8 mouse cellular contexts compared by ENCODE assay signal in the genomic region with DNA sequence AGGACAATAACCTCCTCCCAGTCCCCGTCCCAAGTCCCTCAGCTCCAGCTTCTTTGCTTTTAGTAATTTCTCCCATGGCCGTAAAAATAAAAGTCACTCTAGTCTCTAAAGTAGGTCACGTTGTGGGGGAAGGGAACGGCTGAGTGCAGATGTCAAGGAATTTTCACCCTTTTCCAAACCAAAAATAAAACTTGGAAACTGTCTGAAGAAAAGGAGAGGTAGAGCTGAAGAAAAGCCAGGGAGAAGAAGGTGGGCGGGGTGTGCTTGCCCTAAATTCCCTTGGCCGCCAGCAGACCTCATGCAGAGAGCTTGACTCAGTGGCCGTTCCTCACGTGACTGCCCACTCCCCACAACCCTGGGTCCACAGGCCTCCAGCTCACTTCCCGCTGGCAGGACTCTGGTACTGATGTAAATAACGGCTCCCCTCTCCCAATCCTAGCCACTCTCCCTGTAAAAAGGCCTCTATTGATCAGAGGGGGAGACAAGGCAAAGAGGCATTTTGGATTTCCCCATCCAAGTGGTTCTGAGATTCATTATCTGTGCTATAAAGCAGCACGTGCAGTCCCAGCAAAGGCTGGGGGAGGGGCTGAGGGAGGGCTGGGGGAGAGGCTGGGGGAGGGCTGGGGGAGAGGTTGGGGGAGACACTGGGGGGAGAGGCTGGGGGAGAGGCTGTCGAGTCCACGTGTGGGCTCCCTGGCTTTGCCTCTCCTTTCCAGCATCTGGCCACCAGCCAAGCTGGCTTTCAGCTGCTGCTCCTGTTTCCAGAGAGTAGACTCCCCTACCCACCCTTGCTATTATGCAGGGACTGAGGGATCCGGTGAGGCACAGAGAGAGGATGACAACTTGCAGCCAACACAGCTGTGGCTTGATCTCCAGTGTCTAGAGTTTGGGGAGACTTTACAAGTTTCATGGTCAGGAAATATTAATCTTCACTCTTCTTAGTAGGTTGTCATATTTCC. TPM values are rescaled to one million over a fixed set of nuclear protein-coding genes. Genes with fewer than 3 reads are reported as not detected.
DNase-seq lines count a peak whose midpoint lies in the region; ATAC-seq and TF ChIP-seq lines count a peak whose summit lies in the region.

No protein-coding gene starts in this region.

- H3K4me1 ChIP-seq in liver, postnatal 0 days (ENCODE audit: insufficient read depth): peaks cover 55% of the 10 kb centered on the region
- peaks cover 56% of the 10 kb centered on the region for H3K4me1 ChIP-seq in liver, embryonic 12.5 days
- H3K4me1 ChIP-seq in embryonic facial prominence, embryonic 10.5 days: peaks cover 55% of the 10 kb centered on the region
- H3K4me1 ChIP-seq in heart, embryonic 13.5 days: peaks cover 87% of the 10 kb centered on the region
- H3K4me1 ChIP-seq in midbrain, embryonic 14.5 days (ENCODE audit: control insufficient read depth, insufficient read depth, low read length): peaks cover 33% of the 10 kb centered on the region
- H3K4me1 ChIP-seq in testis, adult 2 months (ENCODE audit: control insufficient read depth, insufficient read depth, low read length): peaks cover 10% of the 10 kb centered on the region

- no peak for TF ChIP-seq CTCF in liver, postnatal 0 days (IDR thresholded peaks at IDR 0.05; ENCODE audit: low read depth)
- no peak for TF ChIP-seq CTCF in testis, adult 2 months (IDR thresholded peaks at IDR 0.05; ENCODE audit: control insufficient read depth, insufficient read depth, insufficient replicate concordance, low read depth, low read length)

- H3K9ac ChIP-seq in liver, postnatal 0 days (replicated peaks): no peak overlapping the region
- no peak overlapping the region for H3K9ac ChIP-seq in liver, embryonic 12.5 days
- peak overlapping the region; percentile 72 for H3K9ac ChIP-seq in heart, embryonic 13.5 days
- H3K9ac ChIP-seq in midbrain, embryonic 14.5 days (replicated peaks; ENCODE audit: low read length): no peak overlapping the region

- WGBS in liver, postnatal 0 days (ENCODE audit: insufficient replicate concordance): 45% methylated on average over 14 of the region's 14 CpGs
- 47% methylated on average over 12 of the region's 14 CpGs for whole genome bisulfite sequencing in liver, embryonic 12.5 days (ENCODE audit: insufficient replicate concordance)
- 27% methylated on average over 14 of the region's 14 CpGs for WGBS in embryonic facial prominence, embryonic 10.5 days
- 24% methylated on average over 13 of the region's 14 CpGs for WGBS in heart, embryonic 13.5 days
- WGBS in midbrain, embryonic 14.5 days: 18% methylated on average over 14 of the region's 14 CpGs

- DNase-seq in liver, postnatal 0 days: peak; percentile 34
- DNase-seq in embryonic facial prominence, embryonic 10.5 days (ENCODE audit: low spot score): peak; percentile 52
- DNase-seq in kidney, postnatal 25 days: peak; percentile 75 to 78
- DNase-seq in midbrain, embryonic 14.5 days: peak; percentile 86
- DNase-seq in T-cell, adult 2 months (ENCODE audit: low spot score): no peak

- H3K27me3 ChIP-seq in liver, postnatal 0 days (ENCODE audit: insufficient read depth, low read length): no peaks in the 10 kb centered on the region
- peaks cover 8% of the 10 kb centered on the region for H3K27me3 ChIP-seq in liver, embryonic 12.5 days (replicated peaks)
- H3K27me3 ChIP-seq in embryonic facial prominence, embryonic 10.5 days (replicated peaks; ENCODE audit: low read depth, poor library complexity, severe bottlenecking): peaks cover 13% of the 10 kb centered on the region
- H3K27me3 ChIP-seq in heart, embryonic 13.5 days (replicated peaks): no peaks in the 10 kb centered on the region
- no peaks in the 10 kb centered on the region for H3K27me3 ChIP-seq in midbrain, embryonic 14.5 days (ENCODE audit: control insufficient read depth, insufficient read depth, low read length)
- H3K27me3 ChIP-seq in testis, adult 2 months (ENCODE audit: control insufficient read depth, insufficient read depth, low read length): no peaks in the 10 kb centered on the region

- H3K27ac ChIP-seq in liver, postnatal 0 days (ENCODE audit: low read depth): peak overlapping the region; percentile 17
- no peak overlapping the region for H3K27ac ChIP-seq in liver, embryonic 12.5 days
- peak overlapping the region; percentile 75 for H3K27ac ChIP-seq in embryonic facial prominence, embryonic 10.5 days (replicated peaks)
- peak overlapping the region; percentile 95 for H3K27ac ChIP-seq in heart, embryonic 13.5 days (replicated peaks)
- H3K27ac ChIP-seq in midbrain, embryonic 14.5 days (replicated peaks; ENCODE audit: low read depth, low read length): peak overlapping the region; percentile 43
- peak overlapping the region; percentile 25; the same call in 1 of the 2 replicates for H3K27ac ChIP-seq in testis, adult 2 months (ENCODE audit: control insufficient read depth, insufficient read depth, low read depth, low read length)

- no peak overlapping the region for H3K4me3 ChIP-seq in liver, postnatal 0 days (ENCODE audit: low read depth, low read length)
- H3K4me3 ChIP-seq in liver, embryonic 12.5 days: no peak overlapping the region
- H3K4me3 ChIP-seq in embryonic facial prominence, embryonic 10.5 days: no peak overlapping the region
- no peak overlapping the region for H3K4me3 ChIP-seq in heart, embryonic 13.5 days
- no peak overlapping the region for H3K4me3 ChIP-seq in midbrain, embryonic 14.5 days (replicated peaks; ENCODE audit: low read depth, low read length)
- no peak overlapping the region for H3K4me3 ChIP-seq in testis, adult 2 months (ENCODE audit: control insufficient read depth, low read depth, low read length)

- ATAC-seq in liver, postnatal 0 days: no peak; the same call in 1 of the 2 replicates
- ATAC-seq in liver, embryonic 12.5 days: no peak
- no peak; the same call in 1 of the 2 replicates for ATAC-seq in heart, embryonic 13.5 days (ENCODE audit: extremely low read depth, insufficient number of reproducible peaks, low FRiP score, low TSS enrichment)
- ATAC-seq in midbrain, embryonic 14.5 days (ENCODE audit: low FRiP score, low TSS enrichment): peak; percentile 84

- 0 out of 2 replicates have a peak, but pooled peaks cover 3% of the 10 kb centered on the region for H3K36me3 ChIP-seq in liver, postnatal 0 days (replicated peaks; ENCODE audit: insufficient read depth, low read length)
- H3K36me3 ChIP-seq in liver, embryonic 12.5 days: no peaks in the 10 kb centered on the region
- peaks cover 13% of the 10 kb centered on the region for H3K36me3 ChIP-seq in embryonic facial prominence, embryonic 10.5 days (replicated peaks)
- no peaks in the 10 kb centered on the region for H3K36me3 ChIP-seq in heart, embryonic 13.5 days
- H3K36me3 ChIP-seq in midbrain, embryonic 14.5 days (ENCODE audit: control insufficient read depth, insufficient read depth, low read length): no peaks in the 10 kb centered on the region
- no peaks in the 10 kb centered on the region for H3K36me3 ChIP-seq in testis, adult 2 months (ENCODE audit: control insufficient read depth, insufficient read depth, low read length)

- TF ChIP-seq EP300 in liver, postnatal 0 days (IDR thresholded peaks at IDR 0.05; ENCODE audit: low read depth): no peak

- H3K9me3 ChIP-seq in liver, postnatal 0 days (ENCODE audit: low read length): no peaks in the 10 kb centered on the region
- H3K9me3 ChIP-seq in liver, embryonic 12.5 days (replicated peaks): no peaks in the 10 kb centered on the region
- no peaks in the 10 kb centered on the region for H3K9me3 ChIP-seq in embryonic facial prominence, embryonic 10.5 days
- H3K9me3 ChIP-seq in heart, embryonic 13.5 days: no peaks in the 10 kb centered on the region
- no peaks in the 10 kb centered on the region for H3K9me3 ChIP-seq in midbrain, embryonic 14.5 days (ENCODE audit: control insufficient read depth, low read length)

- no peak for TF ChIP-seq POLR2A in testis, adult 2 months (IDR thresholded peaks at IDR 0.05; ENCODE audit: control insufficient read depth, low read depth, low read length)

- H3K4me2 ChIP-seq in liver, postnatal 0 days (ENCODE audit: low read depth, low read length): no peak overlapping the region
- H3K4me2 ChIP-seq in liver, embryonic 12.5 days: no peak overlapping the region
- H3K4me2 ChIP-seq in heart, embryonic 13.5 days: peak overlapping the region; percentile 54; the same call in 1 of the 2 replicates
- 0 out of 2 replicates have a peak overlapping the region, but pooled peaks have one; percentile 16 for H3K4me2 ChIP-seq in midbrain, embryonic 14.5 days (ENCODE audit: low read length)

RNA-seq across cellular contexts. Expression of gene Ier5, which starts 7.3 kb away (rescaled TPM):
- 1.5 and 3.2 TPM in 2 replicates for polyA plus RNA-seq in liver, postnatal 0 days (2015; fragmentation: Nextera tagmentation; extraction: Ambion mirVana)
- 6.1 and 6.9 TPM in 2 replicates for polyA plus RNA-seq in liver, embryonic 12.5 days (2016; fragmentation: Nextera tagmentation; extraction: Ambion mirVana)
- polyA plus RNA-seq in embryonic facial prominence, embryonic 10.5 days (2016; fragmentation: Nextera tagmentation; extraction: Ambion mirVana): 4.4 TPM in 2 replicates
- polyA plus RNA-seq in heart, embryonic 13.5 days (2015; fragmentation: Nextera tagmentation; extraction: Ambion mirVana): 3.6 and 3.8 TPM in 2 replicates
- 13.4 TPM in 2 replicates for polyA plus RNA-seq in midbrain, embryonic 14.5 days (2014; fragmentation: Nextera tagmentation; extraction: Ambion mirVana)
- polyA plus RNA-seq in testis, adult 2 months (2012; rRNA removed): 5.3 and 5.8 TPM in 2 replicates

RNA-seq across cellular contexts. Expression of gene Mr1, which starts 54.5 kb away (rescaled TPM):
- polyA plus RNA-seq in liver, postnatal 0 days (2015; fragmentation: Nextera tagmentation; extraction: Ambion mirVana): 0.78 and 0.92 TPM in 2 replicates
- polyA plus RNA-seq in liver, embryonic 12.5 days (2016; fragmentation: Nextera tagmentation; extraction: Ambion mirVana): 0.49 and 0.62 TPM in 2 replicates
- 1.2 and 1.4 TPM in 2 replicates for polyA plus RNA-seq in embryonic facial prominence, embryonic 10.5 days (2016; fragmentation: Nextera tagmentation; extraction: Ambion mirVana)
- 4.3 and 5.2 TPM in 2 replicates for polyA plus RNA-seq in heart, embryonic 13.5 days (2015; fragmentation: Nextera tagmentation; extraction: Ambion mirVana)
- polyA plus RNA-seq in midbrain, embryonic 14.5 days (2014; fragmentation: Nextera tagmentation; extraction: Ambion mirVana): 0.47 and 1.1 TPM in 2 replicates
- polyA plus RNA-seq in testis, adult 2 months (2012; rRNA removed): 1.2 and 1.6 TPM in 2 replicates

Comparison
In these comparisons a context has a peak if more than half of its experiments do, and no peak if none do; other contexts are left out.
1. H3K4me2 ChIP-seq: peak in heart, embryonic 13.5 days (single experiment) and midbrain, embryonic 14.5 days (single experiment); none in liver, postnatal 0 days (single experiment) and liver, embryonic 12.5 days (single experiment).